Mouse (Mus musculus) MEL (cell line): ENCODE results near the gene Krtap3-2. TPM values are rescaled to one million over a fixed set of nuclear protein-coding genes. Genes with fewer than 3 reads are reported as not detected.
"Not testable (repeated sequence)": the region's sequence is repeated elsewhere in the genome, so short reads cannot be mapped to it uniquely, and the experiment has no call there.

Experiments used
- DNase-seq: peaks from one replicate; pipeline ENCODE4 v3.0.0; 2011; ENCODE audit warnings: low read depth, low spot score
- H3K27ac ChIP-seq: 2 replicates; pipeline ENCODE4 v1.5.1; 2012; ENCODE audit warnings: low read depth, mild to moderate bottlenecking, control low read depth, low read length, moderate library complexity; ENCODE audit not compliant: control insufficient read depth
- H3K27me3 ChIP-seq, 2 experiments: fragments of 150-350 bp in 1 of 2; sonication (generic) in 1 of 2; 2 replicates each; pipeline ENCODE4 v1.6.1; 2012; ENCODE audit warnings: low read length in 2 of 2, mild to moderate bottlenecking in 2 of 2, improper control_type of control experiment in 1 of 2, moderate library complexity in 1 of 2; ENCODE audit not compliant: insufficient read depth in 2 of 2, control insufficient read depth in 1 of 2
- H3K36me3 ChIP-seq, 2 experiments: 2 replicates each; pipeline ENCODE4 v1.6.1; 2012 to 2014; ENCODE audit warnings: low read length in 2 of 2, improper control_type of control experiment in 1 of 2, inconsistent platforms in 1 of 2, mild to moderate bottlenecking in 1 of 2; ENCODE audit not compliant: insufficient read depth in 2 of 2, control insufficient read depth in 1 of 2
- H3K4me1 ChIP-seq, 2 experiments: fragments of 150-350 bp in 1 of 2; sonication (generic) in 1 of 2; 2 replicates each; pipeline ENCODE4 v1.6.1; 2012; ENCODE audit warnings: low read length in 2 of 2, improper control_type of control experiment in 1 of 2, mild to moderate bottlenecking in 1 of 2; ENCODE audit not compliant: insufficient read depth in 2 of 2, control insufficient read depth in 1 of 2
- H3K4me3 ChIP-seq, 2 experiments: fragments of 150-350 bp in 1 of 2; sonication (generic) in 1 of 2; 2 replicates each; pipeline ENCODE4 v1.5.1; 2012; ENCODE audit warnings: low read depth in 2 of 2, low read length in 2 of 2, mild to moderate bottlenecking in 2 of 2, moderate library complexity in 2 of 2, control low read depth in 1 of 2, improper control_type of control experiment in 1 of 2; ENCODE audit not compliant: control insufficient read depth in 1 of 2, insufficient read depth in 1 of 2
- H3K79me2 ChIP-seq: 2 replicates; pipeline ENCODE4 v1.6.1; 2012; ENCODE audit warnings: mild to moderate bottlenecking, low read length, moderate library complexity; ENCODE audit not compliant: control insufficient read depth, poor library complexity, insufficient read depth
- H3K9ac ChIP-seq: 2 replicates; pipeline ENCODE4 v1.6.1; 2012; ENCODE audit warnings: low read depth, mild to moderate bottlenecking, control low read depth, low read length, moderate library complexity; ENCODE audit not compliant: control insufficient read depth, poor library complexity, severe bottlenecking
- H3K9me3 ChIP-seq: fragments of 150-350 bp; sonication (generic); replicated peaks from 2 replicates; pipeline ENCODE4 v1.6.1; 2012; ENCODE audit warnings: mild to moderate bottlenecking, low read length, improper control_type of control experiment, moderate library complexity; ENCODE audit not compliant: insufficient read depth
- CHD1 ChIP-seq: IDR thresholded peaks from 2 replicates; pipeline ENCODE4 v1.6.1; 2012; ENCODE audit warnings: low read depth, mild to moderate bottlenecking, inconsistent platforms, low read length, improper control_type of control experiment
- E2F4 ChIP-seq: IDR thresholded peaks from 2 replicates; pipeline ENCODE4 v1.6.1; 2011; ENCODE audit warnings: low read depth, low read length, improper control_type of control experiment, borderline replicate concordance
- EP300 ChIP-seq, 2 experiments: IDR thresholded peaks; 2 replicates each; pipeline ENCODE4 v1.6.1; 2011; ENCODE audit warnings: improper control_type of control experiment in 2 of 2, low read length in 2 of 2, low read depth in 1 of 2, mild to moderate bottlenecking in 1 of 2
- ETS1 ChIP-seq: IDR thresholded peaks from 2 replicates; pipeline ENCODE4 v1.6.1; 2012; ENCODE audit warnings: low read depth, mild to moderate bottlenecking, inconsistent platforms, low read length, improper control_type of control experiment, moderate library complexity
- GABPA ChIP-seq: IDR thresholded peaks from 2 replicates; pipeline ENCODE4 v1.6.1; 2012; ENCODE audit warnings: low read depth, mild to moderate bottlenecking, inconsistent platforms, low read length, improper control_type of control experiment, moderate library complexity
- MAX ChIP-seq: IDR thresholded peaks from 2 replicates; pipeline ENCODE4 v1.6.1; 2011; ENCODE audit warnings: low read length, improper control_type of control experiment
- MAZ ChIP-seq: IDR thresholded peaks from 2 replicates; pipeline ENCODE4 v1.6.1; 2012; ENCODE audit warnings: low read depth, mild to moderate bottlenecking, inconsistent platforms, low read length, improper control_type of control experiment
- POLR2AphosphoS2 ChIP-seq: IDR thresholded peaks from 2 replicates; pipeline ENCODE4 v1.6.1; 2011; ENCODE audit warnings: low read length, improper control_type of control experiment
- POLR2AphosphoS5 ChIP-seq: IDR thresholded peaks from 2 replicates; pipeline ENCODE4 v1.6.1; 2012; ENCODE audit warnings: low read depth, borderline replicate concordance, mild to moderate bottlenecking, inconsistent platforms, low read length, moderate library complexity, mixed read lengths
- UBTF ChIP-seq: IDR thresholded peaks from 2 replicates; pipeline ENCODE4 v1.6.1; 2012; ENCODE audit warnings: low read depth, mild to moderate bottlenecking, inconsistent platforms, low read length, improper control_type of control experiment, moderate library complexity, borderline replicate concordance; ENCODE audit not compliant: insufficient read depth
- ZNF384 ChIP-seq: IDR thresholded peaks from 2 replicates; pipeline ENCODE4 v1.6.1; 2012; ENCODE audit warnings: low read depth, mild to moderate bottlenecking, inconsistent platforms, low read length, improper control_type of control experiment
- polyA plus RNA-seq, 2 experiments: library from polyadenylated mRNA; stranded (reverse) in 1 of 2; unstranded in 1 of 2; fragments of >175 nt in 1 of 2; fragments of >200 nt in 1 of 2; gene quantifications; 2 replicates each; pipeline versions ENCODE4 v1.2.1 to v1.2.4; 2012; ENCODE audit warnings: low replicate concordance in 2 of 2, low read depth in 1 of 2; ENCODE audit not compliant: insufficient read length in 2 of 2, insufficient read depth in 1 of 2, missing spikeins in 1 of 2
- total RNA-seq: library from RNA; depleted of rRNA; stranded (reverse); fragments of 300-350 nt; gene quantifications from 2 replicates; pipeline ENCODE4 v1.2.3, GENCODE M21; 2012; rRNA removed

The Krtap3-2 gene
- total RNA-seq = not detected in 2 replicates
- not detected for polyA plus RNA-seq

DNA sequence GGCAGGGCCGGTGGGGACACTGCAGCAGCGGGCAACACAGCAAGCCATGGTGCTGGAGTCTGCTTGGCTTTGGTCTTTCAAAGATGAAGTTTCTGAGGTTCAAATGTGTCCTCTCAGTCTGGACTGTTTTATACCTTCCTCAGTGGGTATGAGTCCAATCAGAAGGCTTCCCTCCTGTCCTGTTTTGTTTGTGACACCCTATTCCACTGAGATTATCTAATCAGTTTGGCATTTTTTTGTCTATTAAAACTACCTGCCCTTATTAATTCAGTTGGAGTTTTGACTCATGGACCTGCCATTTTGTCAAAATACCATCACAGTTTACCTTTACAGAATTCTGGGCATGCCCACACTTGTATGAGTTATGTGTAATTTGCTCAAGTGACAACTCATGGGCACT is at the start of gene Krtap3-2:
TSS of gene Krtap3-2 (minus strand) at position 101 of the 400 bp plus-strand sequence.
- no peaks in the 10 kb centered on the region for H3K79me2 ChIP-seq
- H3K4me3 ChIP-seq = no peak within 1 kb of the TSS
- TF ChIP-seq MAZ = no peak
- TF ChIP-seq ETS1 = no peak
- TF ChIP-seq GABPA = no peak
- no peak for TF ChIP-seq MAX
- no peak for TF ChIP-seq POLR2AphosphoS2
- no peak for TF ChIP-seq ZNF384
- no peak for TF ChIP-seq CHD1
- no peak for TF ChIP-seq UBTF
- no peak for TF ChIP-seq POLR2AphosphoS5
- no peak for TF ChIP-seq E2F4
- no peak for TF ChIP-seq EP300 (IDR thresholded peaks at IDR 0.05; ENCODE audit: low read depth in 1 of 2, low read length in 2 of 2)
- H3K9ac ChIP-seq = no peak within 1 kb of the TSS
- H3K27ac ChIP-seq = no peak within 1 kb of the TSS
- H3K4me1 ChIP-seq = no peaks in the 10 kb centered on the region
- no peaks in the 10 kb centered on the region for H3K27me3 ChIP-seq
- no peak for DNase-seq
- H3K36me3 ChIP-seq = no peaks in the 10 kb centered on the region
- H3K9me3 ChIP-seq = no peaks in the 10 kb centered on the region

DNA sequence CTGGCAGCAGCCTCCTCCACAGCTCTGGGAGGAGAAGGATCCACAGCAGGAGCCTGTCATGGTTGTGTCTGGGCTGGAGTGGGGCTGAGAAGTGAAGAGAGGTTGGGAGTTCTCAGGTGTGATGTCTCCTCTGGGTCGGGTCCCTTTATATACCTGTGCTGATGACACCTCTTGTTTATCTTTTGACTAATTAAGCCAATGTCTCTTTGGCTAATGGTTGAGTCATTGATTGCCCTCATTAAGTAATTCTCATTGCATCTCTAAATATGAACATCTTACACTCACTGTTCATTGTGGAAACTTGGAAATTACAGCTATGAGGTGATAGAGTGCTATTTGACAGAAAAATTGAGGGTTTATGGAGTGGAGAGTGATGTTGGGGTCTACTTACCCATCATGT is 46.6 kb upstream of the Krtap3-2 start, which contains the start of gene Gm11938:
TSS of gene Gm11938 (minus strand) at position 101 of the 400 bp plus-strand sequence.
- H3K36me3 ChIP-seq, DNase-seq, H3K27me3 ChIP-seq, H3K79me2 ChIP-seq, H3K4me1 ChIP-seq, H3K4me3 ChIP-seq, H3K9ac ChIP-seq, H3K27ac ChIP-seq, H3K9me3 ChIP-seq: not testable (repeated sequence)

DNA sequence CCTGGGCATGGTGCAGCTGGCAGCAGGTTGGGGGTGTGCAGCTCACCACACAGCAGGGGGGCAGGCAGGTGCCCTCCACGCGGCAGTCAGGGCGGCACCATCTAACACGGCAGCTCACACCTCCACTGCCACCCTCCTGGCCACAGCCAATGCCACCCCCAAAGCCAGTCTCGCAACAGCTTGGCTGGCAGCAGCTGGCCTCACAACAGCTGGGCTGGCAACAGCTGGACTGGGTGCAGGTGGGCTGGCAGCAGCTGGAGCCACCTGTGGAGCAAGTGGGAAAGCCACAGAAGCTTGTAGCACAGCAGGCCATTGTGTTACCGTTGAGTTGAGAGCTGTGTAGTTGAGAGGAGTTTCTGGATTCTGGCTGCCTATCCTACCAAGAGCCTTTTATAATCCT is 41.1 kb upstream of the Krtap3-2 start, which contains the start of gene Krtap9-3:
TSS of gene Krtap9-3 (minus strand) at position 364 of the 400 bp plus-strand sequence.
- H3K9ac ChIP-seq, H3K9me3 ChIP-seq, H3K4me1 ChIP-seq, H3K27me3 ChIP-seq, H3K79me2 ChIP-seq, H3K36me3 ChIP-seq, DNase-seq, H3K27ac ChIP-seq, H3K4me3 ChIP-seq: not testable (repeated sequence)
